Mouse (Mus musculus) liver, embryonic 16.5 days (tissue): ENCODE data around the gene Wnt11. TPM values are rescaled to one million over a fixed set of nuclear protein-coding genes. Genes with fewer than 3 reads are reported as not detected.

Experiments used
- ATAC-seq: fragments of 200-750 bp; cut with Nextera tagmentation; 2 replicates; pipeline ENCODE4 v1.8.0; 2017; ENCODE audit warnings: low read depth, mild to moderate bottlenecking, moderate number of reproducible peaks, moderate library complexity
- H3K27ac ChIP-seq: fragments of 300-500 bp; sonication (generic); 2 replicates; pipeline ENCODE4 v1.5.1; 2014; ENCODE audit warnings: mild to moderate bottlenecking, low read length
- H3K27me3 ChIP-seq: fragments of 300-500 bp; sonication (generic); 2 replicates; pipeline ENCODE4 v1.6.1; 2014; ENCODE audit warnings: low read depth, low read length, mixed read lengths; ENCODE audit not compliant: control insufficient read depth, insufficient read depth
- H3K36me3 ChIP-seq: fragments of 300-500 bp; sonication (generic); 2 replicates; pipeline ENCODE4 v1.6.1; 2014; ENCODE audit warnings: mild to moderate bottlenecking; ENCODE audit not compliant: control insufficient read depth, insufficient read depth
- H3K4me1 ChIP-seq: fragments of 300-500 bp; sonication (generic); 2 replicates; pipeline ENCODE4 v1.6.1; 2014; ENCODE audit warnings: low read depth, low read length, mixed read lengths; ENCODE audit not compliant: control insufficient read depth
- H3K4me2 ChIP-seq: fragments of 300-500 bp; sonication (generic); 2 replicates; pipeline ENCODE4 v1.6.1; 2014; ENCODE audit warnings: low read depth, low read length, mixed read lengths
- H3K4me3 ChIP-seq: fragments of 300-500 bp; sonication (generic); 2 replicates; pipeline ENCODE4 v1.5.1; 2014; ENCODE audit warnings: low read depth, mild to moderate bottlenecking, low read length
- H3K9ac ChIP-seq: fragments of 300-500 bp; sonication (generic); 2 replicates; pipeline ENCODE4 v1.6.1; 2014; ENCODE audit warnings: low read depth, low read length
- H3K9me3 ChIP-seq: fragments of 300-500 bp; sonication (generic); replicated peaks from 2 replicates; pipeline ENCODE4 v1.6.1; 2016; ENCODE audit warnings: low read length; ENCODE audit not compliant: control insufficient read depth
- WGBS: fragments of 180-500 bp; shearing (Covaris S2); extraction: QIAGEN DNeasy Blood & Tissue Kit; methylation state at CpG from one replicate; pipeline ENCODE4 v1.1.7; 2014; ENCODE audit not compliant: insufficient replicate concordance; 5-methylcytosine and 5-hydroxymethylcytosine counted together
- polyA plus RNA-seq: library from polyadenylated mRNA; unstranded; fragments of >200 nt; fragmentation: Nextera tagmentation; extraction: Ambion mirVana; gene quantifications from 2 replicates; pipeline ENCODE4 v1.2.1, GENCODE M21; 2015

Wnt11 gene
- polyA plus RNA-seq, 1 experiment from 2014 or later = 0.25 TPM

- no peak for ATAC-seq
- Histone ChIP-seq H3K27me3 (no peaks in the 10 kb centered on the region), H3K4me3 (no peak overlapping the region), H3K27ac (no peak overlapping the region), H3K9me3 (no peaks in the 10 kb centered on the region), H3K4me1 (no peaks in the 10 kb centered on the region), H3K36me3 (no peaks in the 10 kb centered on the region), H3K9ac (no peak overlapping the region), H3K4me2 (no peak overlapping the region)
- WGBS = 73% methylated on average over 2 of the region's 2 CpGs
Observed at GRCm38 (mm10) chr7:98879176-98879575, 44.3 kb downstream of the Wnt11 start.

- no peak overlapping the region for H3K4me2 ChIP-seq
- H3K27me3 ChIP-seq = no peaks in the 10 kb centered on the region
- no peaks in the 10 kb centered on the region for H3K36me3 ChIP-seq
- H3K27ac ChIP-seq = no peak overlapping the region
- H3K9ac ChIP-seq = no peak overlapping the region
- WGBS = 48% methylated on average over 4 of the region's 4 CpGs
- no peak for ATAC-seq
- no peak overlapping the region for H3K4me3 ChIP-seq
- H3K4me1 ChIP-seq = no peaks in the 10 kb centered on the region
- no peaks in the 10 kb centered on the region for H3K9me3 ChIP-seq
Observed at GRCm38 (mm10) chr7:98881887-98882286, 47.0 kb downstream of the Wnt11 start.

- Histone ChIP-seq H3K4me1 (no peaks in the 10 kb centered on the region), H3K36me3 (no peaks in the 10 kb centered on the region; the same call in 1 of the 2 replicates), H3K4me3 (no peak overlapping the region), H3K27me3 (no peaks in the 10 kb centered on the region), H3K9ac (no peak overlapping the region), H3K27ac (no peak overlapping the region), H3K9me3 (no peaks in the 10 kb centered on the region), H3K4me2 (no peak overlapping the region)
- no peak for ATAC-seq
- 78% methylated on average over 22 of the region's 22 CpGs for WGBS
Observed at GRCm38 (mm10) chr7:98887811-98888261, 52.9 kb downstream of the Wnt11 start.

GRCm38 (mm10) chr7:98888810-98889209, 53.9 kb downstream of the Wnt11 start:
- H3K36me3 ChIP-seq = no peaks in the 10 kb centered on the region; the same call in 1 of the 2 replicates
- H3K9me3 ChIP-seq = no peaks in the 10 kb centered on the region
- no peak overlapping the region for H3K4me2 ChIP-seq
- H3K27me3 ChIP-seq = no peaks in the 10 kb centered on the region
- no peak for ATAC-seq
- H3K9ac ChIP-seq = no peak overlapping the region
- WGBS = 64% methylated on average over 5 of the region's 5 CpGs
- no peak overlapping the region for H3K27ac ChIP-seq
- H3K4me3 ChIP-seq = no peak overlapping the region
- H3K4me1 ChIP-seq = no peaks in the 10 kb centered on the region

GRCm38 (mm10) chr7:98889211-98889610, 54.3 kb downstream of the Wnt11 start:
- Histone ChIP-seq H3K9ac (no peak overlapping the region), H3K27ac (no peak overlapping the region), H3K36me3 (no peaks in the 10 kb centered on the region; the same call in 1 of the 2 replicates), H3K9me3 (no peaks in the 10 kb centered on the region), H3K27me3 (no peaks in the 10 kb centered on the region), H3K4me2 (no peak overlapping the region), H3K4me1 (0 out of 2 replicates have a peak, but pooled peaks cover 2% of the 10 kb centered on the region), H3K4me3 (no peak overlapping the region)
- 76% methylated on average over 7 of the region's 7 CpGs for WGBS
- ATAC-seq = no peak

GRCm38 (mm10) chr7:98893144-98893543, 58.2 kb downstream of the Wnt11 start:
- ATAC-seq = no peak
- Histone ChIP-seq H3K27ac (no peak overlapping the region), H3K4me1 (peaks cover 6% of the 10 kb centered on the region), H3K9ac (no peak overlapping the region), H3K27me3 (no peaks in the 10 kb centered on the region), H3K4me2 (no peak overlapping the region), H3K36me3 (no peaks in the 10 kb centered on the region; the same call in 1 of the 2 replicates), H3K4me3 (no peak overlapping the region), H3K9me3 (no peaks in the 10 kb centered on the region)
- 48% methylated on average over 5 of the region's 5 CpGs for WGBS

- H3K9me3 ChIP-seq = no peaks in the 10 kb centered on the region
- 67% methylated on average over 5 of the region's 5 CpGs for WGBS
- no peak overlapping the region for H3K9ac ChIP-seq
- H3K27me3 ChIP-seq = no peaks in the 10 kb centered on the region
- no peak overlapping the region for H3K4me2 ChIP-seq
- no peak overlapping the region for H3K4me3 ChIP-seq
- peaks cover 6% of the 10 kb centered on the region for H3K4me1 ChIP-seq
- peak; percentile 86 for ATAC-seq
- H3K27ac ChIP-seq = no peak overlapping the region
- no peaks in the 10 kb centered on the region; the same call in 1 of the 2 replicates for H3K36me3 ChIP-seq
Observed at GRCm38 (mm10) chr7:98894305-98894704, 59.4 kb downstream of the Wnt11 start.

- 31% methylated on average over 5 of the region's 5 CpGs for WGBS
- H3K4me2 ChIP-seq = no peak overlapping the region
Observed at GRCm38 (mm10) chr7:98894768-98895167, 59.9 kb downstream of the Wnt11 start.

GRCm38 (mm10) chr7:98895501-98896095, 60.7 kb downstream of the Wnt11 start:
- 38% methylated on average over 10 of the region's 10 CpGs for WGBS
- H3K4me2 ChIP-seq = no peak overlapping the region
- no peak overlapping the region for H3K9ac ChIP-seq
- no peaks in the 10 kb centered on the region; the same call in 1 of the 2 replicates for H3K36me3 ChIP-seq
- no peak overlapping the region for H3K27ac ChIP-seq
- no peak overlapping the region for H3K4me3 ChIP-seq
- no peaks in the 10 kb centered on the region for H3K27me3 ChIP-seq
- H3K9me3 ChIP-seq = no peaks in the 10 kb centered on the region
- peaks cover 6% of the 10 kb centered on the region for H3K4me1 ChIP-seq
- no peak for ATAC-seq

More at GRCm38 (mm10) chr7:98894768-98895167, 59.9 kb downstream of the Wnt11 start:
- Histone ChIP-seq H3K4me3 (no peak overlapping the region), H3K4me1 (peaks cover 6% of the 10 kb centered on the region), H3K9me3 (no peaks in the 10 kb centered on the region), H3K9ac (no peak overlapping the region), H3K27me3 (no peaks in the 10 kb centered on the region), H3K36me3 (no peaks in the 10 kb centered on the region; the same call in 1 of the 2 replicates), H3K27ac (no peak overlapping the region)
- no peak for ATAC-seq
